Mouse (Mus musculus) kidney, embryonic 15.5 days (tissue): Measurements from ENCODE around the gene Ppp1r14b. TPM values are rescaled to one million over a fixed set of nuclear protein-coding genes. Genes with fewer than 3 reads are reported as not detected.
A peak's percentile ranks its signal among the peaks of the same experiment; 100 is the strongest.

Experiments used
- ATAC-seq: fragments of 200-750 bp; cut with Nextera tagmentation; replicated peaks from 2 replicates; pipeline ENCODE4 v1.8.0; 2017; ENCODE audit warnings: moderate TSS enrichment; ENCODE audit not compliant: low FRiP score
- H3K27ac ChIP-seq: fragments of 300-500 bp; sonication (generic); 2 replicates; pipeline ENCODE4 v1.5.1; 2015; ENCODE audit warnings: mild to moderate bottlenecking, inconsistent platforms
- H3K27me3 ChIP-seq: fragments of 300-500 bp; sonication (generic); 2 replicates; pipeline ENCODE4 v1.6.1; 2015; ENCODE audit warnings: inconsistent platforms
- H3K36me3 ChIP-seq: fragments of 300-500 bp; sonication (generic); 2 replicates; pipeline ENCODE4 v1.6.1; 2015; ENCODE audit warnings: inconsistent platforms
- H3K4me1 ChIP-seq: fragments of 300-500 bp; sonication (generic); 2 replicates; pipeline ENCODE4 v1.6.1; 2015; ENCODE audit warnings: inconsistent platforms
- H3K4me2 ChIP-seq: fragments of 300-500 bp; sonication (generic); 2 replicates; pipeline ENCODE4 v1.6.1; 2015; ENCODE audit warnings: moderate library complexity, mild to moderate bottlenecking, inconsistent platforms
- H3K4me3 ChIP-seq: fragments of 300-500 bp; sonication (generic); replicated peaks from 2 replicates; pipeline ENCODE4 v1.5.1; 2015; ENCODE audit warnings: mild to moderate bottlenecking, inconsistent platforms
- H3K9ac ChIP-seq: fragments of 300-500 bp; sonication (generic); 2 replicates; pipeline ENCODE4 v1.6.1; 2015; ENCODE audit warnings: mild to moderate bottlenecking, inconsistent platforms
- H3K9me3 ChIP-seq: fragments of 300-500 bp; sonication (generic); replicated peaks from 2 replicates; pipeline ENCODE4 v1.6.1; 2016; ENCODE audit warnings: inconsistent platforms
- WGBS: fragments of 180-500 bp; shearing (Covaris S2); methylation state at CpG from one replicate; pipeline ENCODE4 v1.1.7; 2015; ENCODE audit warnings: mixed read lengths; 5-methylcytosine and 5-hydroxymethylcytosine counted together
- polyA plus RNA-seq: library from polyadenylated mRNA; unstranded; fragments of >200 nt; fragmentation: Nextera tagmentation; extraction: Ambion mirVana; gene quantifications from 2 replicates; pipeline ENCODE4 v1.2.1, GENCODE M21; 2015

The Ppp1r14b gene
- polyA plus RNA-seq, 1 experiment from 2014 or later: 139 TPM

- Histone ChIP-seq H3K9ac (no peak overlapping the region), H3K9me3 (no peaks in the 10 kb centered on the region), H3K4me3 (peak overlapping the region; percentile 78), H3K4me2 (peak overlapping the region; percentile 72), H3K27ac (peak overlapping the region; percentile 11; the same call in 1 of the 2 replicates), H3K27me3 (no peaks in the 10 kb centered on the region), H3K36me3 (peaks cover 13% of the 10 kb centered on the region), H3K4me1 (peaks cover 55% of the 10 kb centered on the region)
- ATAC-seq: no peak
- WGBS: 21% methylated on average over 11 of the region's 11 CpGs
Measured at GRCm38 (mm10) chr19:6970460-6971085, 4.2 kb upstream of the Ppp1r14b start.

- ATAC-seq: no peak
- H3K4me2 ChIP-seq: 0 out of 2 replicates have a peak overlapping the region, but pooled peaks have one; percentile 3
- H3K27ac ChIP-seq: peak overlapping the region; percentile 57; the same call in 1 of the 2 replicates
- peaks cover 65% of the 10 kb centered on the region for H3K4me1 ChIP-seq
- H3K9ac ChIP-seq: 0 out of 2 replicates have a peak overlapping the region, but pooled peaks have one; percentile 7
- H3K4me3 ChIP-seq: no peak overlapping the region
- H3K36me3 ChIP-seq: peaks cover 3% of the 10 kb centered on the region
- H3K9me3 ChIP-seq: no peaks in the 10 kb centered on the region
- no peaks in the 10 kb centered on the region for H3K27me3 ChIP-seq
- 17% methylated on average over 6 of the region's 6 CpGs for WGBS
Measured at GRCm38 (mm10) chr19:6971644-6972043, 3.1 kb upstream of the Ppp1r14b start.

- H3K9me3 ChIP-seq: no peaks in the 10 kb centered on the region
- H3K27me3 ChIP-seq: no peaks in the 10 kb centered on the region
- no peak overlapping the region for H3K9ac ChIP-seq
- peaks cover 3% of the 10 kb centered on the region for H3K36me3 ChIP-seq
- H3K4me3 ChIP-seq: no peak overlapping the region
- peak overlapping the region; percentile 57; the same call in 1 of the 2 replicates for H3K27ac ChIP-seq
- ATAC-seq: no peak
- WGBS: 72% methylated on average over 13 of the region's 13 CpGs
- H3K4me1 ChIP-seq: peaks cover 71% of the 10 kb centered on the region
- no peak overlapping the region for H3K4me2 ChIP-seq
Measured at GRCm38 (mm10) chr19:6972247-6972917, 2.4 kb upstream of the Ppp1r14b start.

GRCm38 (mm10) chr19:6973581-6974190 lies 1.1 kb upstream of the Ppp1r14b start:
- 28% methylated on average over 11 of the region's 12 CpGs for WGBS
- H3K4me2 ChIP-seq: peak overlapping the region; percentile 84
- H3K36me3 ChIP-seq: peaks cover 16% of the 10 kb centered on the region
- H3K9ac ChIP-seq: peak overlapping the region; percentile 66
- peaks cover 72% of the 10 kb centered on the region for H3K4me1 ChIP-seq
- H3K9me3 ChIP-seq: no peaks in the 10 kb centered on the region
- no peaks in the 10 kb centered on the region for H3K27me3 ChIP-seq
- peak overlapping the region; percentile 62 for H3K4me3 ChIP-seq
- no peak for ATAC-seq
- H3K27ac ChIP-seq: peak overlapping the region; percentile 94

GRCm38 (mm10) chr19:6975537-6976521 lies 1.1 kb downstream of the Ppp1r14b start, which contains the start of gene Plcb3:
TSS of gene Plcb3 (minus strand) at chr19:6976470.
- peaks cover 19% of the 10 kb centered on the region for H3K36me3 ChIP-seq
- 0% methylated on average over 16 of the region's 16 CpGs for WGBS
- peaks cover 60% of the 10 kb centered on the region for H3K4me1 ChIP-seq
- H3K9me3 ChIP-seq: no peaks in the 10 kb centered on the region
- peak within 1 kb of the TSS; percentile 84 for H3K4me2 ChIP-seq
- peak within 1 kb of the TSS; percentile 66 for H3K9ac ChIP-seq
- peak within 1 kb of the TSS; percentile 94 for H3K27ac ChIP-seq
- peak within 1 kb of the TSS; percentile 62 for H3K4me3 ChIP-seq
- ATAC-seq: no peak
- H3K27me3 ChIP-seq: no peaks in the 10 kb centered on the region

- peak overlapping the region; percentile 83 for H3K4me3 ChIP-seq
- H3K9ac ChIP-seq: peak overlapping the region; percentile 61
- H3K4me2 ChIP-seq: peak overlapping the region; percentile 84
- peaks cover 33% of the 10 kb centered on the region for H3K36me3 ChIP-seq
- WGBS: 84% methylated on average over 13 of the region's 13 CpGs
- no peaks in the 10 kb centered on the region for H3K27me3 ChIP-seq
- no peak for ATAC-seq
- H3K9me3 ChIP-seq: no peaks in the 10 kb centered on the region
- peak overlapping the region; percentile 97 for H3K27ac ChIP-seq
- peaks cover 52% of the 10 kb centered on the region for H3K4me1 ChIP-seq
Measured at GRCm38 (mm10) chr19:6977759-6978638, 3.2 kb downstream of the Ppp1r14b start.

- Histone ChIP-seq H3K4me3 (peak overlapping the region; percentile 83), H3K36me3 (peaks cover 37% of the 10 kb centered on the region), H3K4me2 (peak overlapping the region; percentile 84), H3K9me3 (no peaks in the 10 kb centered on the region), H3K27me3 (no peaks in the 10 kb centered on the region), H3K4me1 (peaks cover 52% of the 10 kb centered on the region), H3K9ac (peak overlapping the region; percentile 61), H3K27ac (peak overlapping the region; percentile 97)
- 33% methylated on average over 3 of the region's 3 CpGs for WGBS
- ATAC-seq: no peak
Measured at GRCm38 (mm10) chr19:6978639-6978974, 3.8 kb downstream of the Ppp1r14b start.

GRCm38 (mm10) chr19:6979001-6979479 lies 4.3 kb downstream of the Ppp1r14b start:
- peak overlapping the region; percentile 97 for H3K27ac ChIP-seq
- peak overlapping the region; percentile 84 for H3K4me2 ChIP-seq
- H3K27me3 ChIP-seq: no peaks in the 10 kb centered on the region
- no peak for ATAC-seq
- no peaks in the 10 kb centered on the region for H3K9me3 ChIP-seq
- H3K9ac ChIP-seq: peak overlapping the region; percentile 61
- peaks cover 47% of the 10 kb centered on the region for H3K4me1 ChIP-seq
- 11% methylated on average over 11 of the region's 11 CpGs for WGBS
- peak overlapping the region; percentile 83 for H3K4me3 ChIP-seq
- peaks cover 42% of the 10 kb centered on the region for H3K36me3 ChIP-seq

- peak overlapping the region; percentile 97 for H3K27ac ChIP-seq
- peak; percentile 93 for ATAC-seq
- peak overlapping the region; percentile 83 for H3K4me3 ChIP-seq
- H3K4me1 ChIP-seq: peaks cover 46% of the 10 kb centered on the region
- peak overlapping the region; percentile 95 for H3K9ac ChIP-seq
- no peaks in the 10 kb centered on the region for H3K27me3 ChIP-seq
- WGBS: under 1% methylated on average over 59 of the region's 59 CpGs
- H3K4me2 ChIP-seq: peak overlapping the region; percentile 84
- no peaks in the 10 kb centered on the region for H3K9me3 ChIP-seq
- peaks cover 45% of the 10 kb centered on the region for H3K36me3 ChIP-seq
Measured at GRCm38 (mm10) chr19:6979486-6980380, 5.0 kb downstream of the Ppp1r14b start.
